Mouse (Mus musculus) hindbrain, embryonic 16.5 days (tissue): Measurements from ENCODE around the gene Tmem214. TPM values are rescaled to one million over a fixed set of nuclear protein-coding genes. Genes with fewer than 3 reads are reported as not detected.

ENCODE experiments used
- ATAC-seq: fragments of 200-750 bp; cut with Nextera tagmentation; 2 replicates; pipeline ENCODE4 v1.8.0; 2017; ENCODE audit warnings: moderate TSS enrichment, moderate library complexity
- H3K27ac ChIP-seq: fragments of 300-500 bp; sonication (generic); 2 replicates; pipeline ENCODE4 v1.5.1; 2014; ENCODE audit warnings: low read depth, mild to moderate bottlenecking, control low read depth, low read length, moderate library complexity
- H3K27me3 ChIP-seq: fragments of 300-500 bp; sonication (generic); replicated peaks from 2 replicates; pipeline ENCODE4 v1.6.1; 2014; ENCODE audit warnings: low read length; ENCODE audit not compliant: control insufficient read depth, insufficient read depth
- H3K36me3 ChIP-seq: fragments of 300-500 bp; sonication (generic); 2 replicates; pipeline ENCODE4 v1.6.1; 2014; ENCODE audit warnings: mild to moderate bottlenecking, low read length, moderate library complexity, mixed read lengths; ENCODE audit not compliant: control insufficient read depth, insufficient read depth
- H3K4me1 ChIP-seq: fragments of 300-500 bp; sonication (generic); 2 replicates; pipeline ENCODE4 v1.6.1; 2014; ENCODE audit warnings: low read depth, low read length; ENCODE audit not compliant: control insufficient read depth, insufficient read depth
- H3K4me2 ChIP-seq: fragments of 300-500 bp; sonication (generic); 2 replicates; pipeline ENCODE4 v1.6.1; 2014; ENCODE audit warnings: mild to moderate bottlenecking, low read length, control low read depth, moderate library complexity
- H3K4me3 ChIP-seq: fragments of 300-500 bp; sonication (generic); 2 replicates; pipeline ENCODE4 v1.5.1; 2014; ENCODE audit warnings: mild to moderate bottlenecking, low read length, control low read depth, moderate library complexity
- H3K9ac ChIP-seq: fragments of 300-500 bp; sonication (generic); 2 replicates; pipeline ENCODE4 v1.6.1; 2014; ENCODE audit warnings: low read depth, mild to moderate bottlenecking, control low read depth, low read length, moderate library complexity
- H3K9me3 ChIP-seq: fragments of 300-500 bp; sonication (generic); 2 replicates; pipeline ENCODE4 v1.6.1; 2014; ENCODE audit warnings: mild to moderate bottlenecking, low read length, moderate library complexity; ENCODE audit not compliant: control insufficient read depth
- WGBS: fragments of 180-500 bp; shearing (Covaris S2); extraction: QIAGEN DNeasy Blood & Tissue Kit; methylation state at CpG from one replicate; pipeline ENCODE4 v1.1.7; 2014; 5-methylcytosine and 5-hydroxymethylcytosine counted together
- polyA plus RNA-seq: library from polyadenylated mRNA; unstranded; fragments of >200 nt; fragmentation: Nextera tagmentation; extraction: Ambion mirVana; gene quantifications from 2 replicates; pipeline ENCODE4 v1.2.1, GENCODE M21; 2015

The Tmem214 gene
- polyA plus RNA-seq, 1 experiment from 2014 or later = 67.0 TPM

- peak; percentile 19 for ATAC-seq
- Histone ChIP-seq H3K4me1 (peaks cover 15% of the 10 kb centered on the region), H3K36me3 (no peaks in the 10 kb centered on the region), H3K27ac (0 out of 2 replicates have a peak overlapping the region, but pooled peaks have one; percentile 48), H3K9me3 (no peaks in the 10 kb centered on the region), H3K4me3 (no peak overlapping the region), H3K4me2 (peak overlapping the region; percentile 32), H3K9ac (peak overlapping the region; percentile 40; the same call in 1 of the 2 replicates), H3K27me3 (no peaks in the 10 kb centered on the region)
- 68% methylated on average over 9 of the region's 9 CpGs for WGBS
Observed at GRCm38 (mm10) chr5:30915456-30915855, 47.6 kb downstream of the Tmem214 start.

DNA sequence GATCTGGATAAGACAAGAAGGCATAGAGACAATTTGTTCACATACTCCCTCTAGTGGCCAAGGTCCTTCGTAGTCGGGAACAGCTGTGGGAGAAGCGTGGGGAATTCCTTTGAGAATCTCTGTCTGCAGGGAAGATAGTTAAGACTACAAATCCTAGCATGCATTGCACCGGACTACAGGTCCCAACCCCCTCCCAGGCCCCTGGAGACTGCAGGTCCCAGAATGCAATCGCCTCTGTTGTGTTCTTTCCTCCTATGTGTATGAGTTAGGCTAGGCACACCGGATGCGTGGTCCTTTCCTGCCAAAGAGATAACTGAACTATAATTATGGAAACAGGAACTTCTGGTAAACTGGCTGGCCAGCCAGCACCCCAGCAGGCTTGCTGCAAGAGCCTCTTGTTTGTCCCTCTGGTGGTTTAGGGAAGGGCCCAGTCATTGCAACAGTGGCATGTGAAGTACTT lies 48.2 kb downstream of the Tmem214 start:
- WGBS = 5% methylated on average over 7 of the region's 7 CpGs
- H3K27ac ChIP-seq = peak overlapping the region; percentile 60
- no peak overlapping the region for H3K4me3 ChIP-seq

GRCm38 (mm10) chr5:30916841-30917240 lies 49.0 kb downstream of the Tmem214 start:
- no peak overlapping the region for H3K4me2 ChIP-seq
- no peak overlapping the region for H3K9ac ChIP-seq
- no peaks in the 10 kb centered on the region for H3K36me3 ChIP-seq
- H3K27me3 ChIP-seq = no peaks in the 10 kb centered on the region
- H3K9me3 ChIP-seq = no peaks in the 10 kb centered on the region
- ATAC-seq = no peak
- no peak overlapping the region for H3K27ac ChIP-seq
- H3K4me1 ChIP-seq = peaks cover 20% of the 10 kb centered on the region
- WGBS = 89% methylated on average over 9 of the region's 9 CpGs
- H3K4me3 ChIP-seq = no peak overlapping the region

More for the DNA sequence above, 48.2 kb downstream of the Tmem214 start:
- ATAC-seq = peak; percentile 86
- peak overlapping the region; percentile 15; the same call in 1 of the 2 replicates for H3K9ac ChIP-seq
- peaks cover 19% of the 10 kb centered on the region for H3K4me1 ChIP-seq
- no peaks in the 10 kb centered on the region for H3K27me3 ChIP-seq
- H3K4me2 ChIP-seq = peak overlapping the region; percentile 42
- H3K36me3 ChIP-seq = no peaks in the 10 kb centered on the region
- H3K9me3 ChIP-seq = no peaks in the 10 kb centered on the region

DNA sequence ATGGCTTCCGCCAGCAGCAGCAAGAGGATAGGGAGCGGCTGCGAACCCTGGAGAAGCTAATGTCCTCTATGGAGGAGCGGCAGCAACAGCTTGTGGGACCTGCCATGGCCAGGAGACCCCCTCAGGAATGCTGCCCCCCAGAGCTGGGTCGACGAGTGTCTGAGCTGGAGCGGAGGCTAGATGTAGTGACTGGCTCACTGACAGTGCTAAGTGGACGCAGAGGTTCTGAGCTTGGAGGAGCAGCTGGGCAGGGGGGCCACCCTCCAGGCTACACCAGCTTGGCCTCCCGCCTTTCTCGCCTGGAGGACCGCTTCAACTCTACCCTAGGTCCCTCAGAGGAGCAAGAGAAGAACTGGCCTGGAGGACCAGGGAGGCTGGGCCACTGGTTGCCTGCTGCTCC lies 49.5 kb downstream of the Tmem214 start:
- peaks cover 24% of the 10 kb centered on the region for H3K4me1 ChIP-seq
- no peaks in the 10 kb centered on the region for H3K9me3 ChIP-seq
- no peaks in the 10 kb centered on the region for H3K36me3 ChIP-seq
- no peak overlapping the region for H3K4me3 ChIP-seq
- no peak overlapping the region for H3K9ac ChIP-seq
- no peak overlapping the region for H3K4me2 ChIP-seq
- H3K27me3 ChIP-seq = no peaks in the 10 kb centered on the region
- no peak for ATAC-seq
- 83% methylated on average over 11 of the region's 11 CpGs for WGBS
- H3K27ac ChIP-seq = no peak overlapping the region

GRCm38 (mm10) chr5:30917891-30918670 lies 50.3 kb downstream of the Tmem214 start:
- Histone ChIP-seq H3K4me2 (no peak overlapping the region), H3K27me3 (no peaks in the 10 kb centered on the region), H3K27ac (no peak overlapping the region), H3K9me3 (no peaks in the 10 kb centered on the region), H3K4me1 (peaks cover 29% of the 10 kb centered on the region), H3K36me3 (no peaks in the 10 kb centered on the region), H3K9ac (no peak overlapping the region), H3K4me3 (no peak overlapping the region)
- ATAC-seq = no peak
- WGBS = 86% methylated on average over 28 of the region's 31 CpGs

GRCm38 (mm10) chr5:30918691-30919090 lies 50.9 kb downstream of the Tmem214 start:
- no peak overlapping the region for H3K4me3 ChIP-seq
- 76% methylated on average over 8 of the region's 8 CpGs for WGBS
- H3K36me3 ChIP-seq = no peaks in the 10 kb centered on the region
- no peak overlapping the region for H3K4me2 ChIP-seq
- peaks cover 24% of the 10 kb centered on the region for H3K4me1 ChIP-seq
- H3K27ac ChIP-seq = no peak overlapping the region
- no peaks in the 10 kb centered on the region for H3K27me3 ChIP-seq
- no peak overlapping the region for H3K9ac ChIP-seq
- H3K9me3 ChIP-seq = no peaks in the 10 kb centered on the region
- ATAC-seq = no peak

DNA sequence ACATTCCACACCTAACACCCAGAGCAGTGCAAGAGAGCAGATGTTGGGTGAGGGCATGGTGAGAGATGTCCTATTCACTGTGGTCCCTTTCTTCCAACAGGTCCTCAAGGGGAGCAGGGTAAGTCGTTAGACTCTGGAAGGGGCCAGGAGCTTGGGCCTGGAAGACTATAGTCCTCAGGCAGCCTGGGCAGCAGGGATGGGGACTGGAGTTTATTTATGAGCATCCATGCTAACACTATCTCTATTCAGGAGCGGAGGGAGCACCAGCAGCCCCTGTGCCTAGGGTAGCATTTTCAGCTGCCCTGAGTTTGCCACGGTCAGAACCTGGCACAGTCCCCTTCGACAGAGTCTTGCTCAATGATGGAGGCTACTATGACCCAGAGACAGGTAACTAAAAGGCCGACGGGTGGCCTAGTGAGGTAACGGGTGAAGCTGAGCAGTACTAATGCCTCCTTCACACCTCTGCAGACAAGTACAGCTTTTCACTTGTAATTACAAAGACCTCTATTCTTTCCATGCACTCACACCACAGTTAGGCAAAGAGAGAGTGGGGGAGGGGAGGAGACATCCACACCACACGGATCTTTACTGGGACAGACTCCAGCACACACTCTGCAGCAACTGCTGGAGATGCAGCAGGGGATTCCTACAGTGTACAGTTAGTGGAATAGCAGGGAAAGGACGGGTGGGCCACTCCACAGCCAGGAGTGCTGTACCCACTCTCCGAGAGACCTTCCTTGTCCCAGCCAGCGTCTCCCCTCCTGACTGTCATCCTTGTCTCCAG lies 52.2 kb downstream of the Tmem214 start:
- no peaks in the 10 kb centered on the region for H3K27me3 ChIP-seq
- no peak overlapping the region for H3K4me2 ChIP-seq
- H3K36me3 ChIP-seq = no peaks in the 10 kb centered on the region
- H3K4me1 ChIP-seq = peaks cover 23% of the 10 kb centered on the region
- WGBS = 64% methylated on average over 11 of the region's 11 CpGs
- H3K9me3 ChIP-seq = no peaks in the 10 kb centered on the region
- no peak overlapping the region for H3K4me3 ChIP-seq
- no peak overlapping the region for H3K27ac ChIP-seq
- ATAC-seq = no peak
- no peak overlapping the region for H3K9ac ChIP-seq

- ATAC-seq = peak; percentile 3
- no peak overlapping the region for H3K4me3 ChIP-seq
- no peaks in the 10 kb centered on the region for H3K36me3 ChIP-seq
- 68% methylated on average over 19 of the region's 19 CpGs for WGBS
- no peaks in the 10 kb centered on the region for H3K9me3 ChIP-seq
- H3K27me3 ChIP-seq = no peaks in the 10 kb centered on the region
- H3K27ac ChIP-seq = no peak overlapping the region
- peaks cover 19% of the 10 kb centered on the region for H3K4me1 ChIP-seq
- H3K4me2 ChIP-seq = peak overlapping the region; percentile 77
- peak overlapping the region; percentile 5; the same call in 1 of the 2 replicates for H3K9ac ChIP-seq
Observed at GRCm38 (mm10) chr5:30920621-30921020, 52.8 kb downstream of the Tmem214 start.
